Mouse (Mus musculus) urinary bladder, postnatal 10 days (tissue): ENCODE measurements at regions not wholly inside any gene's neighbourhood (a gene's known extent, or its start where the extent isn't known, plus 50 kb on each side); places are given as distances from the start of the nearest gene placed in this dataset.
"Not testable (repeated sequence)": the region's sequence is repeated elsewhere in the genome, so short reads cannot be mapped to it uniquely, and the experiment has no call there.

Source experiments
- DNase-seq: peaks from one replicate; pipeline ENCODE4 v3.0.0; 2022; ENCODE audit warnings: low spot score

DNA sequence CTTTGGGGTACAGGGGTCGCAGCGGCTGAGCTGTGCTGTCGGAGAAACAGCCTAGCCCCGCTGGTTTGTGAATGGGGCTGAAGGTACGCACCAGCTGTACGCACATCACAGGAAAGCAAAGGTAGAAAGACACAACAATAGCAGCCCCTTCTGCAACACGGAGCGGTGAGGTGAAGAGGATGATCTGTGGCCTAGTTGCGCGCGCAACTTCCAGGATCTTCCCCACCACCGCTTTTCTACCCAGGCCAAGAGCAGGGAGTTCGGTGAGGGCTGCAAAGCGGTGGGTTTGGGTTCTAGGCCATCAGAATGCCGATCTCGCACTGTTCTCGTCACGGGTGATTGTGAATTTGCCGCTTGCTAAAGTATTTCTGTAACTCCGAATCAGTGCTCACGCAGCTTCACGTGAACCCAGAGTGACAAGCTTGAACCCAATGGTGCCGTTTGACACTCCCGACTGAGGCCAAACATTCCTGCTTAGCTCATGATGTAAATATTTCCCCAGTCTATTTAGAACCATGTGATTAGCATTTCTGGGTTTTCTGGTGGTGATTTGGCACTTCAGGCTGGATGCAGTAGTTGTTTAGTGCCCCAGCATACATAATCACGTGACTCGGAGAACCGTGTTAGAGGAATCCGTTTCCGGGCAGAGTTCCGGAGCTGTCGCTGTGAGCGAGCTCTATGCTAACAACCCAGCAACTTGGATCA, 54.7 kb downstream of the Cryaa start:
- DNase-seq: no peak

- DNase-seq: no peak
Observed at GRCm38 (mm10) chr17:31734521-31734920, 56.9 kb downstream of the Cryaa start.

DNA sequence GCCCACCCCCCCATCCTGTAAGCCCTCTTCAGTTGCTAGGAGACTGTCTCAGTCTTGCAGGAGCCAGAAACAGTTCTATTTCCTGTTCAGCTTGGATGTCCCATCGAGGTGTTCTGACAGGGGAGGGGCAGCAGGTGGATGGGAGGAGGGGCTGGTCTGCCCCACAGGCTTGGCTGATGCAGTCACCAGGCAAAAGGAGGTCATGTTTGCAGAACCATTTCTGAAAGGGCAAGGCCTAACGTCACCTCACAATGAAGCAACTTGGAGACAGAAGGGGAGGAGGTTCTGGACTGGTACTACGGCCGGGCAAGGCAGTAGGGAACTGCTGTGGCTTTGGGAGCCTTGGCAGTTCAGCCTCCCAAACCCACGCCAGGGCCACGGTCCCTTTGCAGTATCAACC, 59.1 kb downstream of the Cryaa start:
- DNase-seq: no peak

DNA sequence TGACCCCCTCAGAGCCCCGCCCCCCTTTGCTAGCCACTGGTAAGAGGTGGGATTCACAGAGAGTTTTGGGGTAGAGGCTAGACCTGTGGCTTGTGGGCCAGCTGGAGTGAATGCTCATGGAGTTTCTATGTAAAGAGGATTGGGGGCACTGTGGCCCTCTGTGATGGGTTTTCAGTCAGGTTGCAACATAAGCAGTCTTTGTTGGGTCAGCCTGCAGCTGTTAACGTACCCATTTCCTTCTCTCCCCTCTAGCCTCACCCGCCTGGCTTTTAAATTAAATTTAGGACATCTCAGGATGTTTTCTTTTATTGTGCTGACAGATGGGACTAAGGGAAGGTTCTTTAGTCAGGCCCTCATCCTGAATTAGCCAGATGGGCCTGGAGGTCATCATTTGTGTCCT, 60.6 kb downstream of the Cryaa start:
- no peak for DNase-seq

DNA sequence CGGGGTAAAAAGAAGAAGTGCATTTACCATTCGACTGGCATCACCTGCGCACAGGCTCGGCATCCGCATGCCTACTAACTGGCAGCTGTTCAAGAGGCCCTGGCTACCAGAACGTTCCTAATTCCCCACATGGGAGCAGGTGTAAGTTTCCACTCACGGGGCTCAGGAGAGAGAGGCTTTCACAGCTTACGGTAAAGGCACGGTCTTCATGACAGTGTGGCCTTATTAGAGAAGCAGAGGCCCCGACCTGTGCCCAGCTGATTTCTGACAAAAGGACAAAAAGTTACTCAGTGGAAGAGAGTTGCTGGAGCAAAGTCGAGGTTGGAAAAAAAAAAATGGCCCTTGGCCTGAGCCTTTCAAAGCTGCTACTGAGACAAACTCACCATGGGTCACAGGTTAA, 62.0 kb downstream of the Cryaa start:
- no peak for DNase-seq

DNA sequence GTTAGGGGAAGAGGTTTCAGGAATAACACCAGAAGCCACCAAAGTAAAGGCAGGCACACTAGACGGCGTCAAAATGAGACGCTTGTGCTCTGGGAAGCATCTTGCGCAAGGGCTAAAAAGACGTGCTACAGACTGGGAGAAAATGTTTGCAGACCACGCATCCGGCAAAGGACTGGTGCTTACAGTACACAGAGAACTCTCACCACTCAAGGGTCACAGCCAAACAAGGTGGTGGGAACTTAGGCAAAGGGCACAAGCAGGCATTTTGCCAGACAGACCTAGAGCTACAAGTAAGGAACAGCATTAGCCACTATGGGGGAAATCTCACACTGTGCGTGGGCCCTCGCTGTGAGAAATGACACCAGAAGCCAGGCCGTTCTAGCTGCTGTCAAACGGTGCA, 62.5 kb downstream of the Cryaa start:
- DNase-seq: no peak

DNA sequence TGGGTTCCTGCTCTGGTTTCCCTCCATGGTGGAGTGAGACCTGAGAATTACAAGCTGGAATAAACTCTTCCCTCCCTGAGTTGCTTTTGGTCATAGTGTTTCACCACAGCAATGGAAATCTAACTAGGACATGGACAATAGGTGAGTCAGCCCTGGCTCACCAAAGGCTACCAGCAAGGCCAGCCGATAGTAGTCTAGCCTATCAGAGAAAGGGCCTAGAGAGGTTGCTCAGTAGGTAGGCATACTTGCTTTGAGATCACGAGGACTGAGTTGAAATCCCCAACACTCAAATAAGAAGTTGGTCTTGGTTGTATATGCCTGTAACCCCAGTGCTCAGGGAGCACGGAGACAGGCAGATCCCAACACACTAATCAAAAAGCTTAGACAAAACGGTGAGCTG, 66.0 kb downstream of the Cryaa start:
- no peak for DNase-seq

- DNase-seq: peak; percentile 28
Observed at GRCm38 (mm10) chr17:31746198-31747111, 68.8 kb downstream of the Cryaa start.

- no peak for DNase-seq
Observed at GRCm38 (mm10) chr17:31747563-31747962, 70.0 kb downstream of the Cryaa start.

DNA sequence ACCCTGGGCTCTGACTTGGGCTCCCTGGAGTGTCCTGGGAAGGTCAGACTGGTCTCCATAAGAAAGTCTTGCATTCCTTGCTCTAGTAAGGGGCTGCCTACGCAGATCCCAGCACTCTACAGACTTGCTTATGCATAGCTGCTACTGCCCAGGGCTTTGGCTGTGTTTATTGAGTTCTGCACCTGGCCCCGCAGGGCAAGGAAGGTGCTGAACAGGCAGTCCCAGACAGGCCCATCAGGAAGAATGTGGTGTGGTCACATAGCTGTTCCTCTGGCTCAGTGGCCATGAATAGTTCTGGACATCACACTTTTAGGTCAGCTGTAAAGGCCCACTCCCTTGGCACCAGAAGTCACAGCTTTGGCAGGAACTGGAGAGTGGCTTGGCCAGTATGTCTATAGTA, 70.6 kb downstream of the Cryaa start:
- DNase-seq: no peak

DNA sequence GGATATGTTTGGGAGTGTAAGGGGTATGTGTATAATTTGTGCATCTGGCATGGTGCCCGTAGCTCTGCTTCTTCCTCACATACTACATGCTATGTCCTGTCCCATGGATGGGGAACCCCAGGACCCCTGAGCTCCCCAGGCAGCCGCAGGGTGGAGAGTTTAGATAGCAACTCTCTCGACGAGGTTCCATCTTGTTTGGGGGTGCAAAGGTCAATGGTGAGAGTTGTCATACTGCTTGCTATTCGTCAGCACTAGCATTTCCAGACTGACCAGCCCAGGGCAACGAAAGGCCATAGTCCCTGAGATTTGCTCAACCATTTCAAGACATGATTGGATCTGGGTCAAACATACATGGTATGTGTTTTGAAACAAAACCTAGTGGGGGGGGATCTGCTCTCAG, 71.4 kb downstream of the Cryaa start:
- DNase-seq: no peak

- DNase-seq: no peak
Observed at GRCm38 (mm10) chr17:31751262-31751661, 73.7 kb downstream of the Cryaa start.

DNA sequence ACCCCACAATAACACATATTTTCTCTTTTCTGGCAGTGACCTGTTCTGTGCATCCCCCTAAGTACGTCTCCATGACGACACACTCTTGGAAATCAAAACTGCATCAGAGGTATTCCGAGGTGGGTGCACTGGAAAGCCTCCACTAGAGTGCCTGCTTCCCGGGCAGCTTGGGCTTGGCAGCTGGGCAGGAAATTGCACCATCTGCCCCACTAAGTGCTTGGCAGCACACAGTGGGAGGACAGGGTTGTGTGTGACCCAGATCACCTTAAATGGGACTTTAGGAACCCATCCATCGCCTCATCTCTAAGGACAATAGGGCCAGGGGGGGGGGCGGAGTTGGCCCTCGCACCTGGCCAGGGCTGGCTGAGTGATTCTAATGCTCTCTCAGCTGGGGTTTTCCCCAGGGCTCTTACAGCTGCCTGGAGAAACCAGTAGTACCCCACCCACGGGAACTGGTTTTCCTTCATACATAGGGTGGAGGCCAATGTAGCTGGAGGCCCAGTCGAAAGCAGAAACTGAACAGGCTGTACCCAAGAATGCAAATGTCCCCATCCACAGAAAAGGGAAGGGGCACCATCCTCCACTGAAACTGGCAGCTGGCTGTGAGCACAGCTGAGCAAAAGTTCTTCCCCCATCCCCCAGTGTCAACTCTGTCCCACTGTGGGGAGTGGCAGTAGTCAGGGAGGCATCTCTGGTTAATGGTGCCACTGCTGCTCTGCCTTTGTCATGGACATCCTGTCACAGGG, 75.7 kb downstream of the Cryaa start:
- no peak for DNase-seq

- no peak for DNase-seq
Observed at GRCm38 (mm10) chr17:31753859-31754229, 76.2 kb downstream of the Cryaa start.

DNA sequence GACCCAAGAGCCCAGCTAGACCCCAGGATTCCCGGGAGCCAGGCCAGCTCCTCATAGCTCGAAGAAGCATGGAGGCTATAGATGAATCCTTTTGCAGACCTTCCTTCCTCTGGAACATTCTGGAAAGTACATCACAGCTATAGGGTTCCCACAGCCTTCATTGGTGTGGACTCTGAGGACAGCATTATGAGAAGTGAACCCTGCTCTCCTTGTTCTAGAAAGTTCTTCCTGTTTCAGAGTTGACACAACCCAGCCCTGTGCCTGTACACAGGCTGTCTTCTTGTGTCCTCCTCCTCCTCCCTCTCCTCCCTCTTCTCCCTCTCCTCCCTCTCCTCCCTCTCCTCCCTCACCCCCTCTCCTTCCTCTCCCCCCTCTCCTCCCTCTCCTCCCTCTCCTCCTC, 82.9 kb downstream of the Cryaa start:
- DNase-seq: no peak

GRCm38 (mm10) chr17:31763078-31763477, 85.5 kb downstream of the Cryaa start:
- no peak for DNase-seq

- DNase-seq: no peak
Observed at GRCm38 (mm10) chr17:31766779-31767697, 88.6 kb downstream of the Sik1 start.

DNA sequence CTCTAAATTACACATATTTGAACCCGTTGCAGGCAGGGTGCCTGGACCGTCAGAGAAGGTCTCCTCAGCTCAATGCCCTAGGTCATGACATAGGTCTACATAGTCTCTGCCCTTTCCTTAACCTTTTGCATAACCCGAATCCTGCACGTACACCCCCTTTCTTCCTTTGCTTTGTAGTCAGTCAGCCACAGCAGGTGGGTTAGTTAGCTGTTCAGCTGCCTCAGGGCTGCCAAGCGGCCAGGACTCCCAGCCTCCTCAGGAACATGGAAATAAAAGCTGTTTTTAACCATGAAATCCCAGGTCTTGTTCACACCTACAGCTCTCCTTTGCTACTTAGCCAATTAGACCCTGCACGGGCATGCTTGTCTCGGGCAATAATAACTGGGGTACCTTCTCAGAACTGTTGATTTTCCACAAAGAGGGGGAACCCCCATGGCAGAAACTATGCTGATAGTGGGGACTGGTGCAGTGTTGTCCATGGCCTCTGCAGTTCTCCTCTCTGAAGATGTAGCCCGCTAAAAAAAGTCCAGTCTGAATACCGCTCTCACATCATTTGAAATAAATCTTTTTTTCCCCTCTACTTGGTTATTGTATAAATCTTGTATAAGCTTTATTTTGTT, 83.3 kb downstream of the Sik1 start:
- DNase-seq: no peak

GRCm38 (mm10) chr17:31773882-31774281, 81.7 kb downstream of the Sik1 start:
- DNase-seq: not testable (repeated sequence)

GRCm38 (mm10) chr17:31775037-31775436, 80.6 kb downstream of the Sik1 start:
- no peak for DNase-seq

DNA sequence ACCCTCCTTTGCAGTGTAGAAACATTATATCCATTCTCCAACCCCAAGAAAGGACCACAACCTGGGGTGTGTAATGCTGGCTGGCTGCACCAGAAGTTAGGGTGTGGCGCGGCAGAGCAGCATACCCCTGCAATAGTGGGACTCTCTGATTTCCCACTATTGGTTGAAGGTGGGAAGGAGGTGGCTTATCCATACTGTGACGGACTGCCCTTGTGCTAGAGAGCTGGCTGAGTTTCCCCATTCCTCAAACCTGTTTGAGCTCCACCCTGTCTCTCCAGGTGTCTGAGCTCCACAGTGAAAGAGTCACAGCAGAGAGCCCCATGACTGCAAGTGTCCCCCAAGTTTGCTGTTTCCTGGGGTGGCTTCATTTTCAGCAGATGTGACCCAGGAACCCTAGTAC, 79.6 kb downstream of the Sik1 start:
- no peak for DNase-seq
